Comparison of ENCODE assay signal across 21 mouse cellular contexts in genomic region chr5:36101129-36101528, GRCm38 (mm10).
DNase-seq lines count a peak whose midpoint lies in the region; ATAC-seq and TF ChIP-seq lines count a peak whose summit lies in the region.
"Had no signal": no experiment of that assay in that cellular context is flagged by ENCODE, and none has a peak within 500 bp of the region (broad histone marks: within the 10 kb centered on the region; RNA-seq: fewer than 3 reads in every experiment).

No protein-coding gene starts in this region.

- H3K9me3 ChIP-seq in kidney, postnatal 0 days (replicated peaks; ENCODE audit: low read length) = no peaks in the 10 kb centered on the region
- no peaks in the 10 kb centered on the region for H3K9me3 ChIP-seq in liver, postnatal 0 days (ENCODE audit: low read length)
- H3K9me3 ChIP-seq: embryonic facial prominence, embryonic 13.5 days; liver, embryonic 13.5 days had no signal

- H3K27ac ChIP-seq in kidney, postnatal 0 days = no peak overlapping the region
- no peak overlapping the region for H3K27ac ChIP-seq in liver, postnatal 0 days (ENCODE audit: low read depth)
- H3K27ac ChIP-seq: embryonic facial prominence, embryonic 13.5 days; hindbrain, embryonic 14.5 days; limb, embryonic 12.5 days; liver, embryonic 13.5 days had no signal

- no peak overlapping the region for H3K4me3 ChIP-seq in kidney, postnatal 0 days (replicated peaks; ENCODE audit: low read depth, low read length)
- no peak overlapping the region for H3K4me3 ChIP-seq in lung, adult 2 months (replicated peaks; ENCODE audit: extremely low read depth, low read depth, low read length)
- H3K4me3 ChIP-seq in liver, postnatal 0 days (ENCODE audit: low read depth, low read length) = no peak overlapping the region
- H3K4me3 ChIP-seq: embryonic facial prominence, embryonic 13.5 days; limb, embryonic 12.5 days; liver, embryonic 13.5 days; megakaryocyte, embryonic 14.5 days had no signal

- no peaks in the 10 kb centered on the region for H3K36me3 ChIP-seq in kidney, postnatal 0 days (ENCODE audit: insufficient read depth, low read length)
- H3K36me3 ChIP-seq in liver, postnatal 0 days (replicated peaks; ENCODE audit: insufficient read depth, low read length) = no peaks in the 10 kb centered on the region
- H3K36me3 ChIP-seq: embryonic facial prominence, embryonic 13.5 days; limb, embryonic 12.5 days; liver, embryonic 13.5 days had no signal

- no peaks in the 10 kb centered on the region for H3K27me3 ChIP-seq in kidney, postnatal 0 days (ENCODE audit: insufficient read depth, low read length)
- no peaks in the 10 kb centered on the region for H3K27me3 ChIP-seq in liver, postnatal 0 days (ENCODE audit: insufficient read depth, low read length)
- H3K27me3 ChIP-seq: embryonic facial prominence, embryonic 13.5 days; limb, embryonic 12.5 days; liver, embryonic 13.5 days; Patski had no signal

- DNase-seq in kidney, adult 11 months = peak; percentile 27
- DNase-seq in kidney, adult 18-20 months = no peak
- peak; percentile 66 for DNase-seq in kidney, postnatal 0 days (ENCODE audit: low spot score)
- peak; percentile 58 for DNase-seq in lung, adult 2 months
- DNase-seq in lung, postnatal 36 days = peak; percentile 88
- DNase-seq in left cerebral cortex, adult 9 months (ENCODE audit: low spot score in 2 of 2) = no peak
- no peak for DNase-seq in liver, postnatal 0 days
- no peak for DNase-seq in cerebellum, adult 11 months
- DNase-seq: adrenal gland, postnatal 25 days; B cell, adult 2 months; cerebellum, adult 8-10 months; forebrain, postnatal 0 days; layer of hippocampus, adult 9-11 months; liver, embryonic 13.5 days; thymus, adult 2 months had no signal

- TF ChIP-seq EP300 in liver, postnatal 0 days (IDR thresholded peaks at IDR 0.05; ENCODE audit: low read depth) = no peak

- no peak for TF ChIP-seq CTCF in kidney, postnatal 0 days (IDR thresholded peaks at IDR 0.05; ENCODE audit: low read depth)
- no peak for TF ChIP-seq CTCF in lung, adult 2 months (IDR thresholded peaks at IDR 0.05; ENCODE audit: insufficient read depth, low read length)
- TF ChIP-seq CTCF in liver, postnatal 0 days (IDR thresholded peaks at IDR 0.05; ENCODE audit: low read depth) = no peak

- WGBS in kidney, postnatal 0 days = 24% methylated on average over 10 of the region's 10 CpGs
- 52% methylated on average over 10 of the region's 10 CpGs for WGBS in lung, adult 2 months
- WGBS in liver, postnatal 0 days (ENCODE audit: insufficient replicate concordance) = 69% methylated on average over 10 of the region's 10 CpGs

- no peak overlapping the region for H3K9ac ChIP-seq in kidney, postnatal 0 days (ENCODE audit: low read depth, low read length)
- no peak overlapping the region for H3K9ac ChIP-seq in liver, postnatal 0 days (replicated peaks)
- H3K9ac ChIP-seq: embryonic facial prominence, embryonic 13.5 days; forebrain, postnatal 0 days; hindbrain, embryonic 14.5 days; limb, embryonic 12.5 days; liver, embryonic 13.5 days had no signal

- H3K4me1 ChIP-seq in kidney, postnatal 0 days (replicated peaks; ENCODE audit: insufficient read depth, low read length) = no peaks in the 10 kb centered on the region
- H3K4me1 ChIP-seq in lung, adult 2 months (ENCODE audit: control insufficient read depth, insufficient read depth, low read length) = peaks cover 7% of the 10 kb centered on the region
- H3K4me1 ChIP-seq in liver, postnatal 0 days (ENCODE audit: insufficient read depth) = no peaks in the 10 kb centered on the region
- H3K4me1 ChIP-seq: liver, embryonic 13.5 days; megakaryocyte, embryonic 14.5 days had no signal

- TF ChIP-seq POLR2A in lung, adult 2 months (IDR thresholded peaks at IDR 0.05; ENCODE audit: borderline replicate concordance, extremely low read depth, low read depth, low read length) = no peak

- no peak overlapping the region for H3K4me2 ChIP-seq in kidney, postnatal 0 days (ENCODE audit: low read length)
- H3K4me2 ChIP-seq in liver, postnatal 0 days (ENCODE audit: low read depth, low read length) = no peak overlapping the region
- H3K4me2 ChIP-seq: embryonic facial prominence, embryonic 13.5 days; hindbrain, embryonic 14.5 days; limb, embryonic 12.5 days; liver, embryonic 13.5 days had no signal

- no peak; the same call in 1 of the 2 replicates for ATAC-seq in kidney, postnatal 0 days (replicated peaks; ENCODE audit: low FRiP score, low read depth)
- ATAC-seq in liver, postnatal 0 days = no peak
- ATAC-seq: forebrain, postnatal 0 days; intestine, embryonic 16.5 days; Patski had no signal

Comparison
In these comparisons a context has a peak if more than half of its experiments do, and no peak if none do; other contexts are left out.
1. DNase-seq: peak in kidney, adult 11 months (single experiment), kidney, postnatal 0 days (single experiment), lung, adult 2 months (single experiment) and lung, postnatal 36 days (single experiment); none in kidney, adult 18-20 months (single experiment), left cerebral cortex, adult 9 months (0 of 2), liver, postnatal 0 days (single experiment) and cerebellum, adult 11 months (single experiment).